ENCODE assay signal across 27 mouse cellular contexts in the genomic region with DNA sequence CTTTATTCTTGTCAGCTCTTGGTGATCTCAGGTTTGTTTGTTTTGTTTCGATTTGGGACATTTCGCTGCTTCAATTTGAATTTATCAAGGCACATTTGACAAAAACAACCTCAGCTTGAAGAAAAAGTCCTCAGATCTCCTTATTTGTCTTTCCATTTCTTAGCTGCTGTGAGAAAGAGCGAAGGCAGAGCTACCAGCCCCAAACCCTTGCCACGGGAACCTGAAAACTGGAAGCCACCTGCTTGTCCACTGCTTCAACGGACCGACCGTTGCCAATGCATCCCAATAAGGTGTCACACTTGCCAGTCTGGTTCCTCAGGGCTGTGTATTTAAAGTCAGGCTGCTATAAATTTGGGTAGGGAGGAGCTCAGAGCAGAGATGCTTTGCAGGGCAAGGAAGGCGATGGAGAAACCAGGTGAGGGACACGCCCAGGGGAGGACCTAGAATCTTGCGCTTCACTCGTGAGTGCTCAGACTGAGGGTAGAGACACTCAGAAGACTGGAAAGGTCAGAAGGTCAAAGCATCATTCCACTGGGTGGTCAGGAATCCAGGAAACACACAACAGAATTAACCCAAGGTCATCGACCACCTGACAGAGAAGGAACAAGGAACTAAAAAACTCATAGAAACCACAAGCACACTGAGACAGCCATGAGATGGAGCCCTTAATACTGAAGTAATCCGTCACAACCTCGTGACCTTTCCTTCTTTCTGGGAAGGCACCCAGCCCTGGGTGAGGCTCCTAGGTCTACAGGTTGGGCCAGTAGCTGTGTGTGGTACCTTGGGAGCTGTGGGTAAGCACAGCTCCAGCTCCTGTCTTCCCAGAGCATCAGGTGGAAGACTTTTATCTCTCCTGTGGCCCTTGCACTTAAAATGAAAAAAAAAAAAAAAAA. TPM values are rescaled to one million over a fixed set of nuclear protein-coding genes. Genes with fewer than 3 reads are reported as not detected.
DNase-seq lines count a peak whose midpoint lies in the region; ATAC-seq and TF ChIP-seq lines count a peak whose summit lies in the region.
"Had no signal": no experiment of that assay in that cellular context is flagged by ENCODE, and none has a peak within 500 bp of the region (broad histone marks: within the 10 kb centered on the region; RNA-seq: fewer than 3 reads in every experiment).

No protein-coding gene starts in this region.

- H3K4me2 ChIP-seq in intestine, postnatal 0 days (replicated peaks; ENCODE audit: low read depth), result no peak overlapping the region
- H3K4me2 ChIP-seq: forebrain, embryonic 13.5 days; hindbrain, embryonic 12.5 days; midbrain, embryonic 15.5 days had no signal

- no peaks in the 10 kb centered on the region for H3K9me3 ChIP-seq in intestine, postnatal 0 days (ENCODE audit: control insufficient read depth)
- H3K9me3 ChIP-seq: forebrain, embryonic 13.5 days; hindbrain, embryonic 12.5 days; limb, embryonic 10.5 days; midbrain, embryonic 15.5 days had no signal

- no peak overlapping the region for H3K9ac ChIP-seq in intestine, postnatal 0 days (ENCODE audit: low read depth, low read length)
- H3K9ac ChIP-seq: forebrain, embryonic 13.5 days; hindbrain, embryonic 12.5 days; liver, postnatal 0 days; midbrain, embryonic 15.5 days had no signal

- ATAC-seq in intestine, postnatal 0 days, result peak; percentile 41; the same call in 1 of the 2 replicates
- no peak for ATAC-seq in erythroid progenitor cell, adult 5-6 weeks (replicated peaks; ENCODE audit: low FRiP score, poor library complexity, severe bottlenecking)
- ATAC-seq: forebrain, embryonic 13.5 days; liver, postnatal 0 days; midbrain, embryonic 15.5 days; Patski had no signal

- no peak overlapping the region for H3K27ac ChIP-seq in intestine, postnatal 0 days (ENCODE audit: low read depth, low read length)
- H3K27ac ChIP-seq: forebrain, embryonic 13.5 days; hindbrain, embryonic 12.5 days; limb, embryonic 10.5 days; midbrain, embryonic 15.5 days had no signal

- H3K27me3 ChIP-seq in intestine, postnatal 0 days (replicated peaks; ENCODE audit: control insufficient read depth, insufficient read depth, low read length), result no peaks in the 10 kb centered on the region
- H3K27me3 ChIP-seq: forebrain, embryonic 13.5 days; hindbrain, embryonic 12.5 days; midbrain, embryonic 15.5 days; Patski had no signal

- no peak overlapping the region for H3K4me3 ChIP-seq in intestine, postnatal 0 days (ENCODE audit: low read depth, low read length)
- H3K4me3 ChIP-seq: forebrain, embryonic 13.5 days; hindbrain, embryonic 12.5 days; limb, embryonic 10.5 days; midbrain, embryonic 15.5 days; myocyte had no signal

- peak; percentile 31 to 59 for DNase-seq in lung, adult 18-20 months
- DNase-seq in lung, postnatal 10 days, result no peak
- DNase-seq in ES-CJ7 (ENCODE audit: low read depth, low spot score), result peak; percentile 88
- peak; percentile 21 for DNase-seq in yolk sac, embryonic 10.5 days (ENCODE audit: low spot score)
- DNase-seq in right cerebral cortex, postnatal 14 days, result no peak
- DNase-seq: adrenal gland, postnatal 25 days; cerebellum, adult 18-20 months; cerebellum, postnatal 36 days; gastrocnemius, postnatal 10 days; kidney, postnatal 4 days; layer of hippocampus, adult 9-11 months; liver, postnatal 0 days; retina, postnatal 1 day; right cerebral cortex, postnatal 4 days; thymus, postnatal 36 days had no signal

- 65% methylated on average over 14 of the region's 14 CpGs for WGBS in intestine, postnatal 0 days

- H3K4me1 ChIP-seq in intestine, postnatal 0 days (replicated peaks; ENCODE audit: control insufficient read depth, insufficient read depth, low read length), result no peaks in the 10 kb centered on the region
- H3K4me1 ChIP-seq: forebrain, embryonic 13.5 days; hindbrain, embryonic 12.5 days; limb, embryonic 10.5 days; midbrain, embryonic 15.5 days had no signal

- TF ChIP-seq CTCF in intestine, postnatal 0 days (IDR thresholded peaks at IDR 0.05; ENCODE audit: low read depth), result 0 out of 2 replicates have a peak, but pooled peaks have one; percentile 4

- H3K36me3 ChIP-seq in intestine, postnatal 0 days (ENCODE audit: control insufficient read depth, insufficient read depth), result no peaks in the 10 kb centered on the region
- H3K36me3 ChIP-seq: hindbrain, embryonic 12.5 days; limb, embryonic 10.5 days; midbrain, embryonic 15.5 days had no signal

RNA-seq across cellular contexts. Expression of a gene that starts 46.2 kb away (rescaled TPM):
- polyA plus RNA-seq in intestine, postnatal 0 days (2015; fragmentation: Nextera tagmentation; extraction: Ambion mirVana), result not detected in 2 replicates
- not detected in 2 replicates for total RNA-seq in erythroid progenitor cell, adult 5-6 weeks (2015; ENCODE audit: low replicate concordance)
- total RNA-seq in erythroid progenitor cell, adult 5-6 weeks (2017; ENCODE audit: low replicate concordance), result not detected in 2 replicates
- total RNA-seq: adrenal gland, postnatal 25 days; liver, adult 2 months; megakaryocyte-erythroid progenitor cell, adult 5-6 weeks had no signal
- polyA plus RNA-seq: heart, postnatal 0 days; kidney, embryonic 14.5 days; limb, embryonic 10.5 days; liver, adult 2 months; liver, postnatal 0 days; myocyte; Patski had no signal

Comparison
In these comparisons a context has a peak if more than half of its experiments do, and no peak if none do; other contexts are left out.
1. DNase-seq: peak in lung, adult 18-20 months (2 of 2), ES-CJ7 (single experiment) and yolk sac, embryonic 10.5 days (single experiment); none in lung, postnatal 10 days (single experiment) and right cerebral cortex, postnatal 14 days (single experiment).